Mouse (Mus musculus) spleen, adult 2 months (tissue): ENCODE results near the gene Fam155a.

ENCODE experiments used
- CTCF ChIP-seq: fragments of 200-500 bp; IDR thresholded peaks from 2 replicates; pipeline ENCODE4 v1.5.1; 2011; ENCODE audit warnings: mild to moderate bottlenecking, inconsistent platforms; ENCODE audit not compliant: insufficient read depth, insufficient read length, insufficient replicate concordance; ENCODE audit errors: extremely low read depth
- POLR2A ChIP-seq: fragments of 200-500 bp; IDR thresholded peaks from 2 replicates; pipeline ENCODE4 v1.6.1; 2011; ENCODE audit warnings: low read depth, low read length, inconsistent platforms

DNA sequence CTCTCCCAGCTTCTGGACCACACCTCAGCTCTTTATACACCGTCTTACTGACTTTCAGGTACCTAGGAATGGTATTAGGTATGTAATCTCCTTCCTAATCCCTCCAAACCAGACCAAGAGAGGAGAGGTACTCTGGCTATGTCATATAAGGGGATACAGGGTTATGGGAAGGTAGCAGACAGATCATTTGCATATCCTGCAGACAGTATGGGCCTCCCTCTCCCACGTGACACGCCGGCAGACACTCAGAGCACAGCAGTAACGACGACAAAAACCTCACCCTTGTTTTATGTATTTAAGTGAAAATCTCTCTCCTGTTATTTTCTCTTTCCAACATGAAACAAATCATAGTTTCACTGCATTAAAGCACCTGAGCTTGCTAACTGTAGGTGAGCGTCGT is 496.8 kb downstream of the Fam155a start:
- TF ChIP-seq CTCF (no peak), POLR2A (no peak)
